Mouse (Mus musculus) spleen, adult 2 months (tissue): ENCODE measurements around the gene Atl3. TPM values are rescaled to one million over a fixed set of nuclear protein-coding genes. Genes with fewer than 3 reads are reported as not detected.

Source experiments
- DNase-seq, 2 experiments: peaks; one replicate each; pipeline versions ENCODE4 v3.0.0 to v3.0.0-alpha.2; 2012 to 2021; ENCODE audit warnings: low spot score in 2 of 2, low read depth in 1 of 2
- H3K27ac ChIP-seq: fragments of 200-500 bp; 2 replicates; pipeline ENCODE4 v1.5.1; 2012; ENCODE audit warnings: low read length, inconsistent platforms; ENCODE audit not compliant: insufficient read depth
- H3K27me3 ChIP-seq: fragments of 200-500 bp; 2 replicates; pipeline ENCODE4 v1.6.1; 2012; ENCODE audit warnings: mild to moderate bottlenecking, moderate library complexity, low read length, inconsistent platforms; ENCODE audit not compliant: control insufficient read depth, insufficient read depth
- H3K36me3 ChIP-seq: fragments of 200-500 bp; 2 replicates; pipeline ENCODE4 v1.6.1; 2012; ENCODE audit warnings: mild to moderate bottlenecking, low read length, inconsistent platforms; ENCODE audit not compliant: control insufficient read depth, insufficient read depth
- H3K4me1 ChIP-seq: fragments of 200-500 bp; 2 replicates; pipeline ENCODE4 v1.6.1; 2011; ENCODE audit warnings: inconsistent platforms; ENCODE audit not compliant: control insufficient read depth, insufficient read depth, insufficient read length
- H3K4me3 ChIP-seq: fragments of 200-500 bp; 2 replicates; pipeline ENCODE4 v1.5.1; 2011; ENCODE audit warnings: mild to moderate bottlenecking, inconsistent platforms; ENCODE audit not compliant: insufficient read depth, insufficient read length; ENCODE audit errors: extremely low read depth
- CTCF ChIP-seq: fragments of 200-500 bp; IDR thresholded peaks from 2 replicates; pipeline ENCODE4 v1.5.1; 2011; ENCODE audit warnings: mild to moderate bottlenecking, inconsistent platforms; ENCODE audit not compliant: insufficient read depth, insufficient read length, insufficient replicate concordance; ENCODE audit errors: extremely low read depth
- POLR2A ChIP-seq: fragments of 200-500 bp; IDR thresholded peaks from 2 replicates; pipeline ENCODE4 v1.6.1; 2011; ENCODE audit warnings: low read depth, low read length, inconsistent platforms
- WGBS: fragments of 180-500 bp; shearing (Covaris S2); methylation state at CpG from one replicate; pipeline ENCODE4 v1.1.7; 2018; 5-methylcytosine and 5-hydroxymethylcytosine counted together
- polyA plus RNA-seq: library from polyadenylated mRNA; depleted of rRNA; stranded (reverse); fragments of >200 nt; gene quantifications from 2 replicates; pipeline ENCODE4 v1.2.3, GENCODE M21; 2012

The Atl3 gene
- polyA plus RNA-seq, 1 experiment: 6.7 TPM

- peaks cover 22% of the 10 kb centered on the region for H3K36me3 ChIP-seq
- no peak overlapping the region for H3K27ac ChIP-seq
- no peaks in the 10 kb centered on the region for H3K4me1 ChIP-seq
- 97% methylated on average over 2 of the region's 2 CpGs for WGBS
- no peak for TF ChIP-seq POLR2A
- TF ChIP-seq CTCF: no peak
- no peak for DNase-seq
- H3K4me3 ChIP-seq: no peak overlapping the region
- no peaks in the 10 kb centered on the region for H3K27me3 ChIP-seq
Observed at GRCm38 (mm10) chr19:7522856-7523255, 29.0 kb downstream of the Atl3 start.

- no peaks in the 10 kb centered on the region for H3K4me1 ChIP-seq
- TF ChIP-seq CTCF: no peak
- peaks cover 22% of the 10 kb centered on the region for H3K36me3 ChIP-seq
- peak in 1 of 2 experiments; percentile 17 for DNase-seq
- H3K27ac ChIP-seq: no peak overlapping the region
- no peaks in the 10 kb centered on the region for H3K27me3 ChIP-seq
- 98% methylated on average over 1 of the region's 1 CpGs for WGBS
- H3K4me3 ChIP-seq: no peak overlapping the region
Observed at GRCm38 (mm10) chr19:7523292-7523691, 29.5 kb downstream of the Atl3 start.

GRCm38 (mm10) chr19:7523781-7524180, 29.9 kb downstream of the Atl3 start:
- no peak for TF ChIP-seq CTCF
- no peak for TF ChIP-seq POLR2A
- Histone ChIP-seq H3K36me3 (peaks cover 20% of the 10 kb centered on the region), H3K4me3 (no peak overlapping the region), H3K4me1 (no peaks in the 10 kb centered on the region), H3K27me3 (no peaks in the 10 kb centered on the region), H3K27ac (no peak overlapping the region)
- DNase-seq: no peak

GRCm38 (mm10) chr19:7524879-7525278, 31.0 kb downstream of the Atl3 start:
- Histone ChIP-seq H3K4me3 (no peak overlapping the region), H3K27me3 (no peaks in the 10 kb centered on the region), H3K4me1 (no peaks in the 10 kb centered on the region), H3K36me3 (peaks cover 20% of the 10 kb centered on the region), H3K27ac (no peak overlapping the region)
- 95% methylated on average over 3 of the region's 3 CpGs for WGBS
- no peak for DNase-seq
- no peak for TF ChIP-seq CTCF
- no peak for TF ChIP-seq POLR2A

- WGBS: 70% methylated on average over 7 of the region's 7 CpGs
- Histone ChIP-seq H3K27me3 (no peaks in the 10 kb centered on the region), H3K36me3 (peaks cover 16% of the 10 kb centered on the region), H3K27ac (no peak overlapping the region), H3K4me3 (no peak overlapping the region), H3K4me1 (no peaks in the 10 kb centered on the region)
- DNase-seq: peak; percentile 28 to 51
- peak; percentile 43; the same call in 1 of the 2 replicates for TF ChIP-seq CTCF
- no peak for TF ChIP-seq POLR2A
Observed at GRCm38 (mm10) chr19:7528639-7529428, 35.0 kb downstream of the Atl3 start.

- 97% methylated on average over 5 of the region's 5 CpGs for WGBS
- no peak for TF ChIP-seq POLR2A
- TF ChIP-seq CTCF: no peak
- Histone ChIP-seq H3K27me3 (no peaks in the 10 kb centered on the region), H3K4me3 (no peak overlapping the region), H3K4me1 (no peaks in the 10 kb centered on the region), H3K27ac (no peak overlapping the region), H3K36me3 (peaks cover 17% of the 10 kb centered on the region)
- DNase-seq: no peak
Observed at GRCm38 (mm10) chr19:7531906-7532305, 38.1 kb downstream of the Atl3 start.

GRCm38 (mm10) chr19:7533891-7534290, 40.1 kb downstream of the Atl3 start:
- no peak for DNase-seq
- 98% methylated on average over 5 of the region's 5 CpGs for WGBS
- peaks cover 17% of the 10 kb centered on the region for H3K36me3 ChIP-seq

More at GRCm38 (mm10) chr19:7533891-7534290, 40.1 kb downstream of the Atl3 start:
- no peak for TF ChIP-seq CTCF
- TF ChIP-seq POLR2A: no peak
- H3K27ac ChIP-seq: no peak overlapping the region
- H3K4me1 ChIP-seq: no peaks in the 10 kb centered on the region
- H3K27me3 ChIP-seq: no peaks in the 10 kb centered on the region
- no peak overlapping the region for H3K4me3 ChIP-seq
